12 mouse cellular contexts compared by ENCODE assay signal in genomic region chr5:124499001-124499400, GRCm38 (mm10). TPM values are rescaled to one million over a fixed set of nuclear protein-coding genes. Genes with fewer than 3 reads are reported as not detected.
DNase-seq lines count a peak whose midpoint lies in the region; ATAC-seq and TF ChIP-seq lines count a peak whose summit lies in the region.
"Had no signal": no experiment of that assay in that cellular context is flagged by ENCODE, and none has a peak within 500 bp of the region (broad histone marks: within the 10 kb centered on the region; RNA-seq: fewer than 3 reads in every experiment).

No protein-coding gene starts in this region.

- no peak overlapping the region for H3K9ac ChIP-seq in forebrain, embryonic 15.5 days (replicated peaks)
- H3K9ac ChIP-seq in intestine, postnatal 0 days (ENCODE audit: low read depth, low read length), result no peak overlapping the region
- no peak overlapping the region for H3K9ac ChIP-seq in intestine, embryonic 15.5 days
- H3K9ac ChIP-seq in liver, embryonic 12.5 days, result no peak overlapping the region

- no peaks in the 10 kb centered on the region for H3K27me3 ChIP-seq in forebrain, embryonic 10.5 days (ENCODE audit: poor library complexity, severe bottlenecking)
- H3K27me3 ChIP-seq in forebrain, embryonic 15.5 days, result no peaks in the 10 kb centered on the region
- H3K27me3 ChIP-seq in intestine, postnatal 0 days (replicated peaks; ENCODE audit: control insufficient read depth, insufficient read depth, low read length), result no peaks in the 10 kb centered on the region
- no peaks in the 10 kb centered on the region for H3K27me3 ChIP-seq in intestine, embryonic 15.5 days (replicated peaks)
- H3K27me3 ChIP-seq in liver, embryonic 12.5 days (replicated peaks), result 0 out of 2 replicates have a peak, but pooled peaks cover 3% of the 10 kb centered on the region

- no peak for ATAC-seq in forebrain, embryonic 15.5 days (replicated peaks)
- ATAC-seq in intestine, postnatal 0 days, result no peak
- ATAC-seq in intestine, embryonic 15.5 days, result no peak
- ATAC-seq in liver, embryonic 12.5 days, result 0 out of 2 replicates have a peak, but pooled peaks have one; percentile 36

- no peak for DNase-seq in forebrain, embryonic 10.5 days (ENCODE audit: extremely low spot score, low spot score)
- DNase-seq in R1 (ENCODE audit: low read depth, low spot score), result peak; percentile 50
- DNase-seq in spleen, adult 12 weeks (ENCODE audit: low spot score), result no peak
- DNase-seq in urinary bladder, postnatal 25 days (ENCODE audit: low spot score), result no peak
- DNase-seq: cerebellum, adult 18-20 months; kidney, postnatal 36 days; lung, adult 2 months; right cerebral cortex, postnatal 4 days had no signal

- H3K36me3 ChIP-seq in forebrain, embryonic 10.5 days (replicated peaks), result peaks cover 96% of the 10 kb centered on the region
- H3K36me3 ChIP-seq in forebrain, embryonic 15.5 days, result peaks cover 7% of the 10 kb centered on the region; the same call in 1 of the 2 replicates
- H3K36me3 ChIP-seq in intestine, postnatal 0 days (ENCODE audit: control insufficient read depth, insufficient read depth), result peaks cover 17% of the 10 kb centered on the region
- H3K36me3 ChIP-seq in intestine, embryonic 15.5 days, result no peaks in the 10 kb centered on the region; the same call in 1 of the 2 replicates
- H3K36me3 ChIP-seq in liver, embryonic 12.5 days, result peaks cover 11% of the 10 kb centered on the region; the same call in 1 of the 2 replicates

- H3K27ac ChIP-seq in forebrain, embryonic 10.5 days, result 0 out of 2 replicates have a peak overlapping the region, but pooled peaks have one; percentile 7
- H3K27ac ChIP-seq in forebrain, embryonic 15.5 days (replicated peaks), result no peak overlapping the region
- H3K27ac ChIP-seq in intestine, postnatal 0 days (ENCODE audit: low read depth, low read length), result 0 out of 2 replicates have a peak overlapping the region, but pooled peaks have one; percentile 8
- H3K27ac ChIP-seq in intestine, embryonic 15.5 days, result no peak overlapping the region
- no peak overlapping the region for H3K27ac ChIP-seq in liver, embryonic 12.5 days

- peaks cover 8% of the 10 kb centered on the region for H3K4me1 ChIP-seq in forebrain, embryonic 10.5 days
- peaks cover 11% of the 10 kb centered on the region for H3K4me1 ChIP-seq in forebrain, embryonic 15.5 days
- H3K4me1 ChIP-seq in intestine, postnatal 0 days (replicated peaks; ENCODE audit: control insufficient read depth, insufficient read depth, low read length), result no peaks in the 10 kb centered on the region
- peaks cover 10% of the 10 kb centered on the region; the same call in 1 of the 2 replicates for H3K4me1 ChIP-seq in intestine, embryonic 15.5 days (replicated peaks)
- peaks cover 32% of the 10 kb centered on the region for H3K4me1 ChIP-seq in liver, embryonic 12.5 days

- TF ChIP-seq CTCF in intestine, postnatal 0 days (IDR thresholded peaks at IDR 0.05; ENCODE audit: low read depth), result no peak

- 27% methylated on average over 5 of the region's 5 CpGs for WGBS in forebrain, embryonic 10.5 days
- WGBS in forebrain, embryonic 15.5 days, result 24% methylated on average over 5 of the region's 5 CpGs
- 30% methylated on average over 5 of the region's 5 CpGs for WGBS in intestine, postnatal 0 days
- WGBS in intestine, embryonic 15.5 days, result 55% methylated on average over 5 of the region's 5 CpGs
- 28% methylated on average over 5 of the region's 5 CpGs for WGBS in liver, embryonic 12.5 days (ENCODE audit: insufficient replicate concordance)

- H3K4me2 ChIP-seq in forebrain, embryonic 15.5 days (replicated peaks), result no peak overlapping the region
- no peak overlapping the region for H3K4me2 ChIP-seq in intestine, postnatal 0 days (replicated peaks; ENCODE audit: low read depth)
- no peak overlapping the region for H3K4me2 ChIP-seq in intestine, embryonic 15.5 days (replicated peaks)
- peak overlapping the region; percentile 23 for H3K4me2 ChIP-seq in liver, embryonic 12.5 days

- H3K4me3 ChIP-seq in forebrain, embryonic 10.5 days, result no peak overlapping the region
- H3K4me3 ChIP-seq in forebrain, embryonic 15.5 days, result no peak overlapping the region
- H3K4me3 ChIP-seq in intestine, postnatal 0 days (ENCODE audit: low read depth, low read length), result no peak overlapping the region
- H3K4me3 ChIP-seq in intestine, embryonic 15.5 days (replicated peaks), result no peak overlapping the region
- no peak overlapping the region for H3K4me3 ChIP-seq in liver, embryonic 12.5 days

- H3K9me3 ChIP-seq in forebrain, embryonic 10.5 days, result no peaks in the 10 kb centered on the region
- H3K9me3 ChIP-seq in forebrain, embryonic 15.5 days, result no peaks in the 10 kb centered on the region
- H3K9me3 ChIP-seq in intestine, postnatal 0 days (ENCODE audit: control insufficient read depth), result no peaks in the 10 kb centered on the region
- no peaks in the 10 kb centered on the region for H3K9me3 ChIP-seq in intestine, embryonic 15.5 days
- no peaks in the 10 kb centered on the region for H3K9me3 ChIP-seq in liver, embryonic 12.5 days (replicated peaks)

RNA-seq across cellular contexts. Expression of gene Snrnp35, which starts 16.1 kb away (rescaled TPM):
- polyA plus RNA-seq in forebrain, embryonic 10.5 days (2016; fragmentation: Nextera tagmentation; extraction: Ambion mirVana), result 35.8 and 37.2 TPM in 2 replicates
- 24.9 and 26.0 TPM in 2 replicates for polyA plus RNA-seq in forebrain, embryonic 15.5 days (2015; fragmentation: Nextera tagmentation; extraction: Ambion mirVana)
- polyA plus RNA-seq in intestine, postnatal 0 days (2015; fragmentation: Nextera tagmentation; extraction: Ambion mirVana), result 15.5 and 17.9 TPM in 2 replicates
- 21.4 and 23.6 TPM in 2 replicates for polyA plus RNA-seq in intestine, embryonic 15.5 days (2015; fragmentation: Nextera tagmentation; extraction: Ambion mirVana)
- 17.8 and 18.3 TPM in 2 replicates for polyA plus RNA-seq in liver, embryonic 12.5 days (2016; fragmentation: Nextera tagmentation; extraction: Ambion mirVana)

RNA-seq across cellular contexts. Expression of gene Rilpl2, which starts 20.8 kb away (rescaled TPM):
- polyA plus RNA-seq in forebrain, embryonic 10.5 days (2016; fragmentation: Nextera tagmentation; extraction: Ambion mirVana), result 22.7 and 24.2 TPM in 2 replicates
- 26.3 and 27.8 TPM in 2 replicates for polyA plus RNA-seq in forebrain, embryonic 15.5 days (2015; fragmentation: Nextera tagmentation; extraction: Ambion mirVana)
- 48.2 and 49.7 TPM in 2 replicates for polyA plus RNA-seq in intestine, postnatal 0 days (2015; fragmentation: Nextera tagmentation; extraction: Ambion mirVana)
- polyA plus RNA-seq in intestine, embryonic 15.5 days (2015; fragmentation: Nextera tagmentation; extraction: Ambion mirVana), result 44.0 and 46.2 TPM in 2 replicates
- polyA plus RNA-seq in liver, embryonic 12.5 days (2016; fragmentation: Nextera tagmentation; extraction: Ambion mirVana), result 9.4 and 11.5 TPM in 2 replicates

RNA-seq across cellular contexts. Expression of gene Rilpl1, which starts 32.2 kb away (rescaled TPM):
- 18.1 and 23.4 TPM in 2 replicates for polyA plus RNA-seq in forebrain, embryonic 10.5 days (2016; fragmentation: Nextera tagmentation; extraction: Ambion mirVana)
- polyA plus RNA-seq in forebrain, embryonic 15.5 days (2015; fragmentation: Nextera tagmentation; extraction: Ambion mirVana), result 11.6 and 12.8 TPM in 2 replicates
- polyA plus RNA-seq in intestine, postnatal 0 days (2015; fragmentation: Nextera tagmentation; extraction: Ambion mirVana), result 6.6 and 7.5 TPM in 2 replicates
- 10.3 and 11.9 TPM in 2 replicates for polyA plus RNA-seq in intestine, embryonic 15.5 days (2015; fragmentation: Nextera tagmentation; extraction: Ambion mirVana)
- 4.5 and 4.9 TPM in 2 replicates for polyA plus RNA-seq in liver, embryonic 12.5 days (2016; fragmentation: Nextera tagmentation; extraction: Ambion mirVana)

RNA-seq across cellular contexts. Expression of gene Tmed2, which starts 41.5 kb away (rescaled TPM):
- 474 and 480 TPM in 2 replicates for polyA plus RNA-seq in forebrain, embryonic 10.5 days (2016; fragmentation: Nextera tagmentation; extraction: Ambion mirVana)
- polyA plus RNA-seq in forebrain, embryonic 15.5 days (2015; fragmentation: Nextera tagmentation; extraction: Ambion mirVana), result 372 and 377 TPM in 2 replicates
- polyA plus RNA-seq in intestine, postnatal 0 days (2015; fragmentation: Nextera tagmentation; extraction: Ambion mirVana), result 398 and 414 TPM in 2 replicates
- polyA plus RNA-seq in intestine, embryonic 15.5 days (2015; fragmentation: Nextera tagmentation; extraction: Ambion mirVana), result 642 and 660 TPM in 2 replicates
- 394 and 403 TPM in 2 replicates for polyA plus RNA-seq in liver, embryonic 12.5 days (2016; fragmentation: Nextera tagmentation; extraction: Ambion mirVana)

RNA-seq across cellular contexts. Expression of gene Ddx55, which starts 53.7 kb away (rescaled TPM):
- 18.1 and 21.7 TPM in 2 replicates for polyA plus RNA-seq in forebrain, embryonic 10.5 days (2016; fragmentation: Nextera tagmentation; extraction: Ambion mirVana)
- 28.2 and 28.8 TPM in 2 replicates for polyA plus RNA-seq in forebrain, embryonic 15.5 days (2015; fragmentation: Nextera tagmentation; extraction: Ambion mirVana)
- 6.3 and 10.0 TPM in 2 replicates for polyA plus RNA-seq in intestine, postnatal 0 days (2015; fragmentation: Nextera tagmentation; extraction: Ambion mirVana)
- 13.9 and 15.9 TPM in 2 replicates for polyA plus RNA-seq in intestine, embryonic 15.5 days (2015; fragmentation: Nextera tagmentation; extraction: Ambion mirVana)
- 11.9 and 12.4 TPM in 2 replicates for polyA plus RNA-seq in liver, embryonic 12.5 days (2016; fragmentation: Nextera tagmentation; extraction: Ambion mirVana)

Comparison
In these comparisons a context has a peak if more than half of its experiments do, and no peak if none do; other contexts are left out.
1. H3K27ac ChIP-seq: peak in forebrain, embryonic 10.5 days (single experiment) and intestine, postnatal 0 days (single experiment); none in forebrain, embryonic 15.5 days (single experiment), intestine, embryonic 15.5 days (single experiment) and liver, embryonic 12.5 days (single experiment).